Mouse (Mus musculus): ENCODE measurements around the gene Fam166b.

- TF ChIP-seq CTCF (IDR thresholded peaks at IDR 0.05; ENCODE audit: low read depth, low read length) = no peak
- no peak for TF ChIP-seq TAL1 (conservative IDR thresholded peaks at IDR 0.05; ENCODE audit: low read depth, low read length)
- no peak for TF ChIP-seq GATA2 (IDR thresholded peaks at IDR 0.05; ENCODE audit: borderline replicate concordance, low read depth, low read length)
- no peak for TF ChIP-seq POLR2AphosphoS5 (IDR thresholded peaks at IDR 0.05; ENCODE audit: insufficient replicate concordance, low read depth, low read length)
- no peak for TF ChIP-seq GATA1 (IDR thresholded peaks at IDR 0.05; ENCODE audit: borderline replicate concordance, low read length)
Measured at GRCm38 (mm10) chr4:43394345-43394891, 34.5 kb downstream of the Fam166b start.
